Mouse (Mus musculus): ENCODE data around the gene Gm28047. TPM values are rescaled to one million over a fixed set of nuclear protein-coding genes. Genes with fewer than 3 reads are reported as not detected.
A peak's percentile ranks its signal among the peaks of the same experiment; 100 is the strongest.

The Gm28047 gene
- polyA plus RNA-seq, 1 experiment from 2014 or later, result not detected

MicroRNAs within 50 kb of the gene (microRNA counts, 519-probe panel; counts per million panel counts)
- 1,780 counts per million, percentile 30 among the panel's probes with 10 or more counts for microRNA mmu-miR-688

Small RNA genes within 50 kb of the gene (microRNA-seq; reads per million reads assigned to microRNA genes)
- 0.52 reads per million for gene Mir688

Other genes with a start within 250 kb of the Gm28047 start
- gene Sp1, start 218.9 kb downstream of the Gm28047 start, polyA plus RNA-seq (2015; fragmentation: Nextera tagmentation; extraction: Ambion mirVana), result 3.0 and 3.9 TPM in 2 replicates
- 0.83 and 1.1 TPM in 2 replicates for gene Amhr2, start 179.7 kb downstream of the Gm28047 start, polyA plus RNA-seq (2015; fragmentation: Nextera tagmentation; extraction: Ambion mirVana)
- gene Prr13, start 166.0 kb downstream of the Gm28047 start, polyA plus RNA-seq (2015; fragmentation: Nextera tagmentation; extraction: Ambion mirVana), result 80.9 and 87.7 TPM in 2 replicates
- gene Pcbp2, start 154.5 kb downstream of the Gm28047 start, polyA plus RNA-seq (2015; fragmentation: Nextera tagmentation; extraction: Ambion mirVana), result 117 and 143 TPM in 2 replicates
- gene Gm10337, start 121.3 kb downstream of the Gm28047 start, polyA plus RNA-seq (2015; fragmentation: Nextera tagmentation; extraction: Ambion mirVana), result 6.2 and 6.4 TPM in 2 replicates
- 49.1 and 57.4 TPM in 2 replicates for gene Map3k12, start 108.0 kb downstream of the Gm28047 start, polyA plus RNA-seq (2015; fragmentation: Nextera tagmentation; extraction: Ambion mirVana)
- 93.7 and 98.4 TPM in 2 replicates for gene Tarbp2, start 106.9 kb downstream of the Gm28047 start, polyA plus RNA-seq (2015; fragmentation: Nextera tagmentation; extraction: Ambion mirVana)
- 13.9 and 14.0 TPM in 2 replicates for gene Npff, start 100.1 kb downstream of the Gm28047 start, polyA plus RNA-seq (2015; fragmentation: Nextera tagmentation; extraction: Ambion mirVana)
- gene Atf7, start 397 bp upstream of the Gm28047 start, polyA plus RNA-seq (2015; fragmentation: Nextera tagmentation; extraction: Ambion mirVana), result 16.6 and 19.5 TPM in 2 replicates
- gene Atp5g2, start 47.3 kb upstream of the Gm28047 start, polyA plus RNA-seq (2015; fragmentation: Nextera tagmentation; extraction: Ambion mirVana), result 49.7 and 63.7 TPM in 2 replicates
- gene Calcoco1, start 97.1 kb upstream of the Gm28047 start, polyA plus RNA-seq (2015; fragmentation: Nextera tagmentation; extraction: Ambion mirVana), result 28.3 and 41.6 TPM in 2 replicates